Mouse (Mus musculus): ENCODE measurements around the gene Zfp609.

DNA sequence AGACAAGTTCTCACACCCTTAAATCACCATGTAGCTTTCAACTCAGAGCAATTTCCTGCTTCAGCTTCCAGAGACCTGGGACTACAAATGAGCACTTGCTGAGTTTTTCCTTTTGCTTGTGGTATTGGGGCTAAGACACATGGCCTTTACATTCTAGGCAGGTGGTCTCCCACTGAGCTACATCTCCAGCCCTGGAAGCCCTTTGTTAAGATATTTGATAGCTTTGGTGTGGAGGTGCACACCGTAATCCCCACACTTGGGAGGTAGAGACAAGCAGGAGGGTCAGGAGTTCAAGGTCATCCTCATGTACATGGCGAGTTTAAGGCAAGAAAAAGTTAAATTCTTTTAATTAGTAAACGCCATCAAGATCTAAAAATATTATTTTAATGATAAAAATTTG lies 145.2 kb downstream of the Zfp609 start:
- TF ChIP-seq CTCF (IDR thresholded peaks at IDR 0.05; ENCODE audit: extremely low read depth, insufficient read length, insufficient replicate concordance, low read depth, low read length) = no peak
- TF ChIP-seq POLR2A (IDR thresholded peaks at IDR 0.05; ENCODE audit: low read depth, low read length) = no peak
